Mouse (Mus musculus) neural tube, embryonic 11.5 days (tissue): Measurements from ENCODE around the gene Gm28038. TPM values are rescaled to one million over a fixed set of nuclear protein-coding genes. Genes with fewer than 3 reads are reported as not detected.

Source experiments
- ATAC-seq: fragments of 200-750 bp; cut with Nextera tagmentation; 2 replicates; pipeline ENCODE4 v1.8.0; 2017; ENCODE audit warnings: moderate number of reproducible peaks, mild to moderate bottlenecking, moderate TSS enrichment, moderate library complexity; ENCODE audit not compliant: insufficient read depth, low FRiP score, low TSS enrichment
- DNase-seq: peaks from one replicate; pipeline ENCODE4 v3.0.0-alpha.2; 2015; ENCODE audit warnings: low spot score
- H3K27ac ChIP-seq: fragments of 300-500 bp; sonication (generic); 2 replicates; pipeline ENCODE4 v1.5.1; 2014; ENCODE audit warnings: low read depth, mild to moderate bottlenecking, low read length
- H3K27me3 ChIP-seq: fragments of 300-500 bp; sonication (generic); 2 replicates; pipeline ENCODE4 v1.6.1; 2014; ENCODE audit warnings: mild to moderate bottlenecking, low read length, mixed read lengths; ENCODE audit not compliant: control insufficient read depth, insufficient read depth
- H3K36me3 ChIP-seq: fragments of 300-500 bp; sonication (generic); 2 replicates; pipeline ENCODE4 v1.6.1; 2014; ENCODE audit warnings: mild to moderate bottlenecking, low read length, moderate library complexity, mixed read lengths; ENCODE audit not compliant: control insufficient read depth, insufficient read depth
- H3K4me1 ChIP-seq: fragments of 300-500 bp; sonication (generic); 2 replicates; pipeline ENCODE4 v1.6.1; 2014; ENCODE audit warnings: low read length, mixed read lengths; ENCODE audit not compliant: control insufficient read depth, insufficient read depth
- H3K4me2 ChIP-seq: fragments of 300-500 bp; sonication (generic); 2 replicates; pipeline ENCODE4 v1.6.1; 2014; ENCODE audit warnings: low read depth, mild to moderate bottlenecking, moderate library complexity
- H3K4me3 ChIP-seq: fragments of 300-500 bp; sonication (generic); 2 replicates; pipeline ENCODE4 v1.5.1; 2014; ENCODE audit warnings: low read depth, low read length
- H3K9ac ChIP-seq: fragments of 300-500 bp; sonication (generic); 2 replicates; pipeline ENCODE4 v1.6.1; 2014; ENCODE audit warnings: mild to moderate bottlenecking, low read length
- H3K9me3 ChIP-seq: fragments of 300-500 bp; sonication (generic); 2 replicates; pipeline ENCODE4 v1.6.1; 2016; ENCODE audit warnings: low read length; ENCODE audit not compliant: control insufficient read depth
- WGBS: fragments of 180-500 bp; shearing (Covaris S2); extraction: QIAGEN DNeasy Blood & Tissue Kit; methylation state at CpG from one replicate; pipeline ENCODE4 v1.1.7; 2014; 5-methylcytosine and 5-hydroxymethylcytosine counted together
- polyA plus RNA-seq: library from polyadenylated mRNA; unstranded; fragments of >200 nt; fragmentation: Nextera tagmentation; extraction: Ambion mirVana; gene quantifications from 2 replicates; pipeline ENCODE4 v1.2.1, GENCODE M21; 2014

Gene Gm28038
- polyA plus RNA-seq, 1 experiment from 2014 or later: not detected

DNA sequence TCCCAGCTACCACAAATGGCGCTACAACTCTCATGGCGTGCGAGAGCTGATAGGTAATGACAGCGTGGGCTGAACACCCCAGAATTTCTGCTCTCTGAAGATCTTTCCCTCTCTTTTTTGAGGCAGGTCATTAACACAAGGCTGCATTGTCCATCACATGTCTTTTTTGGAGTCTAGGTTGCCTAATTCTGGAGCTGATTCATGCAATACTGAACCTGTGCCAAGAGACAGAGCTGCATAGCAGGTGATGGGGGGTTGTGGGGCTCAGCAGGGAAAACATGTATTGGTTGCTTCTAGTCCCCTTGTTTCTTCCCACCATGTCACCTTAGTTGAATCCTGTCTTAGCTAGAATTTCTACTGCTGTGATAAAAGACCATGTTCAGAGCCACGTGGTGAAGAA, 44.5 kb downstream of the Gm28038 start:
- Histone ChIP-seq H3K4me1 (no peaks in the 10 kb centered on the region), H3K36me3 (peaks cover 43% of the 10 kb centered on the region), H3K4me3 (no peak overlapping the region), H3K4me2 (no peak overlapping the region), H3K9me3 (no peaks in the 10 kb centered on the region), H3K9ac (no peak overlapping the region), H3K27me3 (no peaks in the 10 kb centered on the region), H3K27ac (no peak overlapping the region)
- ATAC-seq (no peak), DNase-seq (no peak)
- 94% methylated on average over 5 of the region's 5 CpGs for WGBS

DNA sequence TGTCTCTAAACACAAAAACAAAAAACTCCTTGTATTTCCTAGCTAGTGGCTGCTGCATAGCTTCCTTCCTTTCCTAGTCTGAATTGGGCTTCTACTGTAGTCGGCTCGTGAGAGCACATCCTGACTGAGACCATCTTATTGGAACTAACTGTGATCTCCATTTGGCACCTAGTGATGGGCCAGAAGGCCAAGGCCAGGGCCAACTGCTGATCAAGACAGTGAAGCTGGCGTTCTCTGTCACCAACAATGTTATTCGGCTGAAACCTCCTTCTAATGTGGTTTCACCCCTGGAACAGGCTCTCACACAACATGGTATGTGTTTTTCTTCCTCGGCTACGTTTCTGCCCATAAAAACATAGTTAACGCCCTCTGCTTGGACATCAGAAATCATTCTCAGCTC, 46.4 kb downstream of the Gm28038 start:
- H3K27ac ChIP-seq: no peak overlapping the region
- H3K36me3 ChIP-seq: peaks cover 36% of the 10 kb centered on the region
- H3K4me3 ChIP-seq: no peak overlapping the region
- DNase-seq (no peak), ATAC-seq (no peak)
- no peaks in the 10 kb centered on the region for H3K9me3 ChIP-seq
- H3K9ac ChIP-seq: no peak overlapping the region
- WGBS: 93% methylated on average over 7 of the region's 7 CpGs
- no peak overlapping the region for H3K4me2 ChIP-seq
- H3K4me1 ChIP-seq: no peaks in the 10 kb centered on the region
- H3K27me3 ChIP-seq: no peaks in the 10 kb centered on the region

DNA sequence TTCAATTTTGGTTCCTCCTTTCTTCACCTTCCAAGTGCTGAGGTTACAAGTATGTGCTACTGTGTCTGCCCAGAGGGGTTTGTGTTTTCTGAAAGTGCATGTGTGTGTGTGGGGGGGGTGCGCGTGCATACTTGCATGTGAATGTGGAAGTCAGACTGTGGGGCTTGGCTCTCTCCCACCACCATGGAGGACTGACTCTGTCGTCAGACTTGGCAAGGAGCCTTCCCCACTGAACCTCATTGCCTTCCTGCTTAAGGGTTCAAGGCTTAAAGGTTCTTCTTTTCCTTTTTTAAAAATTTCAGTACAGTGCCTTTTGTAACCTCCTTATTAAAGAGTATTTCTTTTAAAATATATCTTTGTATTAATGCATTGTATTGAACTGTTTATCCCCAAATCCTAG, 47.9 kb downstream of the Gm28038 start:
- DNase-seq: no peak
- Histone ChIP-seq H3K4me3 (no peak overlapping the region), H3K36me3 (peaks cover 34% of the 10 kb centered on the region), H3K27me3 (no peaks in the 10 kb centered on the region), H3K4me2 (no peak overlapping the region), H3K9me3 (no peaks in the 10 kb centered on the region), H3K27ac (no peak overlapping the region), H3K4me1 (no peaks in the 10 kb centered on the region), H3K9ac (no peak overlapping the region)
- ATAC-seq: no peak
- WGBS: 94% methylated on average over 3 of the region's 3 CpGs

DNA sequence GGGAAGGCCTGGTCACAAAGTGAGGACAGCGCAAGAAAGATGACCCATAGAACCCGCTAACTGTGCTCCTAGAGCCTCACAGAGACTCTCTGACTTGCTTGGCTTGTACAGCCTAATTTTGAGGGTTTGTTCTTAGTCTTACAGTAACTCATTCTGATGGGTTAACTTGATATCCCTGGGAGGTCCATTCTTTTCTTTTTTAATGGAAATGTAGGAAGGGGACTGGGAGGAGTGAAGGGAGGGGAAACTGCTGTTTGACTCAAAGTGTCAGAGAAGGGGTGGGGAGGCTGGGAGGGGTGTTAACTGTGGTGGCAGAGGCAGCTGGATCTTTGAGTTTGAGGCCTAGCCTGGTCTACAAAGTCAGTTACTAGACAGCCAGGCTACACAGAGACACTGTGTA, 54.5 kb downstream of the Gm28038 start:
- DNase-seq (no peak), ATAC-seq (no peak)
- no peak overlapping the region for H3K27ac ChIP-seq
- H3K36me3 ChIP-seq: peaks cover 47% of the 10 kb centered on the region
- WGBS: 95% methylated on average over 2 of the region's 2 CpGs
- no peak overlapping the region for H3K9ac ChIP-seq
- no peaks in the 10 kb centered on the region for H3K4me1 ChIP-seq
- H3K4me3 ChIP-seq: no peak overlapping the region
- H3K27me3 ChIP-seq: no peaks in the 10 kb centered on the region
- H3K4me2 ChIP-seq: no peak overlapping the region
- no peaks in the 10 kb centered on the region for H3K9me3 ChIP-seq

DNA sequence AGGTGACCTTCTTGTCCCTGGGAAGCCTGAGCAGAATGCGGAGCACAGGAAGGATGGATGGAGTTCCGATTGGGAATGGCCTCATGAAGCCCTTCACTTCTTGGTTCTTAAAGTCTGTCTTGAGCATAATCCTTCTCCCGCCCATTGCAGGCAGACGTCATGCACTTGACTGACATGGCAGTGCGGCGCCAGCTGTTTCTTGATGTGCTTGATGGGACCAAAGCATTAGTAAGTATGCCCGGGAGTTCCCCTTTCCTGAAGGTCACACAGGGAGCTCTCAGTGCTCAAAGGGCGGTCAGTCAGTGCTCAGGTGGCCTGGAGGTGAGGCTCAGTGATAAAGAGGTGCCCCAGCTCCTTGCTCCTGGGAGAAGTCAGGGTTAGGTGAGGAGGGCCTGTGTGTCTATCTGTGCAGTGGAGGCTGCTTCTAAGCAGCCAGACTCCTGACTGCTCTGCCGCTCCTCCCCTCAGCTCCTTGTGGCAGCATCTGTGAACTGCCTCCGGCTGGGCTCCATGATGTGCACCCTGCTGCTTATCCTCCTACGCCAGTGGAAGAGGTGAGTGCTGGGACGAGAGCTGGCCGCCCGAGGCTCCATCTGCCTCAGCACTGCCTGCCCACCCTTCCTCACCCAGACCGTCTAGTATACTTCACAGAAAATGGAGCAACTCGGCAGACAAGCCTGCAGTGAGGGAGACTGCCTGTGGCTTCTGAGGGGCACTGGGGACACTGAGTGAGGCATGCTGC, 55.5 kb downstream of the Gm28038 start:
- no peak overlapping the region for H3K4me2 ChIP-seq
- H3K9ac ChIP-seq: no peak overlapping the region
- peaks cover 48% of the 10 kb centered on the region for H3K36me3 ChIP-seq
- H3K4me3 ChIP-seq: no peak overlapping the region
- H3K9me3 ChIP-seq: no peaks in the 10 kb centered on the region
- DNase-seq (no peak), ATAC-seq (no peak)
- H3K27me3 ChIP-seq: no peaks in the 10 kb centered on the region
- no peaks in the 10 kb centered on the region for H3K4me1 ChIP-seq
- H3K27ac ChIP-seq: no peak overlapping the region
- 82% methylated on average over 16 of the region's 16 CpGs for WGBS

DNA sequence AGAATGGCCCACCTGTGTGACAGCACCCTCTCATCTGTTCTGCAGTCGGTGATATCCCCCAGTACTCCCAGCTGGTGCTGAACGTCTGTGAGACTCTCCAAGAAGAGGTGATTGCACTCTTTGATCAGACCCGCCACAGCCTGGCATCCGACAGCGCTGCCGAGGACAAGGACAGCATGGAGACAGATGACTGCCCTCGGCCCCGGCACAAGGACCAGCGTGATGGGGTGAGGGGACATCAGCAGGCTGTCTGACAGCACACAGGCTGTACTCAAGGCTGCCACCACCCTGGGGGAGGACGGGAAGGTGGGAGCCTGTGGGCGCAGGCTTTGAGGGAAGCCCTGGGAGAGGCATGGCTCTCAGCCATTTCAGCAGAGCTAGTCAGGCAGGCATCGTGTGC, 56.3 kb downstream of the Gm28038 start:
- ATAC-seq (no peak), DNase-seq (no peak)
- no peaks in the 10 kb centered on the region for H3K27me3 ChIP-seq
- peaks cover 50% of the 10 kb centered on the region for H3K36me3 ChIP-seq
- no peak overlapping the region for H3K27ac ChIP-seq
- no peak overlapping the region for H3K4me3 ChIP-seq
- no peaks in the 10 kb centered on the region for H3K4me1 ChIP-seq
- H3K4me2 ChIP-seq: no peak overlapping the region
- WGBS: 90% methylated on average over 12 of the region's 12 CpGs
- H3K9me3 ChIP-seq: no peaks in the 10 kb centered on the region
- H3K9ac ChIP-seq: no peak overlapping the region

DNA sequence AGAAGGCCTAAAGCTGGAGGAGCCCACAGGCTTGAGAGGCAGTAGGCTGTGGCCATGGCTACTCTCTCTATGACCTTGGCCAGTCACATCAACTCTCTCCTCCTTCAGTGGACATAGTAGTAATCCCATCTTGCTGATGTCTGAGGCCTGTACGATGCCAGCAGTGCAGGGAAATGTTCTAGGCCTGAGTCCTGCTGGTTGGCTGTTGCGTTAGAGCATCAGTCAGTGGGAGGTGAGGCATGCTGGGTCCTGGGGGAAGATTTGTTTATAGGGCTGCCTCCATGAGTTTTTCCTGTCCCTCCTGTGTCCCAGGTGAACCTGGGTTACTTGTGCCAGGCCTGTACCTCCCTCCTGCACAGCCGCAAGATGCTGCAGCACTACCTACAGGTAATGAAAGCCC, 61.2 kb downstream of the Gm28038 start:
- Histone ChIP-seq H3K36me3 (peaks cover 34% of the 10 kb centered on the region), H3K4me2 (no peak overlapping the region), H3K4me1 (no peaks in the 10 kb centered on the region), H3K9me3 (no peaks in the 10 kb centered on the region), H3K4me3 (no peak overlapping the region), H3K27ac (no peak overlapping the region), H3K27me3 (no peaks in the 10 kb centered on the region), H3K9ac (no peak overlapping the region)
- 85% methylated on average over 3 of the region's 3 CpGs for WGBS
- no peak for DNase-seq
- ATAC-seq: no peak

DNA sequence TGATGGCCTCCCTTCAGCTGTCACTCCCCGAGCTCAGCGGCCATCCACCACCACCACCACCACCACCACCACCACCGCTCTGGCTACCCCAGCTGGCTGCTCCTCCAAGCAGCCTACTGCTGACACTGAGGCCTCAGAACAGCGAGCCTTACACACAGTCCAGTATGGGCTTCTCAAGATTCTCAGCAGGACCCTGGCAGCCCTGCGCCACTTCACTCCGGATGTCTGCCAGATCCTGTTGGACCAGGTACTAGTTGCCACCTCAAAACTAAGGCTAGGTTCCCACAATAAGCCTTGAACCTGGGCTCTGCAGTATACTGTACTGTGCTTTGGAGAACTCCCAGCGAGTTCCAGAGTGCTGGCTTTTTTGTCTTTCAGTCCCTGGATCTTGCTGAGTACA, 61.7 kb downstream of the Gm28038 start:
- Histone ChIP-seq H3K36me3 (peaks cover 31% of the 10 kb centered on the region), H3K4me1 (no peaks in the 10 kb centered on the region), H3K4me3 (no peak overlapping the region), H3K27me3 (no peaks in the 10 kb centered on the region), H3K9ac (no peak overlapping the region), H3K9me3 (no peaks in the 10 kb centered on the region), H3K4me2 (no peak overlapping the region), H3K27ac (no peak overlapping the region)
- ATAC-seq: no peak
- no peak for DNase-seq
- WGBS: 94% methylated on average over 7 of the region's 7 CpGs

DNA sequence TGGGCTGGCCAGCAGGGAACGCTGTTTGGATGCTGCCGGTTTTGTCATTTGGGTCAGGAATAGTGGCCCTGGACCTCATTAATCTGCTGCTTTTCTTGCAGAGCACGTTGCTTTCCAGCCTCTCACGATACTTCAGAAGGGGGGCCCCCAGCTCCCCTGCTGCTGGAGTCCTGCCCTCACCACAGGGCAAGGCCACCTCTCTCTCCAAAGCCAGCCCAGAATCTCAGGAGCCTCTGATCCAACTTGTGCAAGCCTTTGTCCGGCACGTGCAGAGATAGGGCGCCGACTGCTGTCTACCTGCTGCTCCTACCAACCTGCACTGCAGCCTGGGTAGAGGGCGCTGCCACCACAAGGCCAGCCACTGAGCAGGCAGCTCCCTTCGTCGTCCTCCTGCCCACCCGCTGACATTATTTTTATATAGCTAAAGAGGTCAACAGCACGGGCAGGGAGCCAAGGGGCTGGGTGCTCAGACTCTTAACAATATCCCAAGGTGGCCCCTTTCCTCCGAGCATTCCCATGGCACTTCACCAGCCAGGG, 62.8 kb downstream of the Gm28038 start:
- Histone ChIP-seq H3K4me1 (no peaks in the 10 kb centered on the region), H3K36me3 (peaks cover 34% of the 10 kb centered on the region), H3K9me3 (no peaks in the 10 kb centered on the region), H3K27ac (no peak overlapping the region), H3K4me2 (no peak overlapping the region), H3K27me3 (no peaks in the 10 kb centered on the region), H3K4me3 (no peak overlapping the region), H3K9ac (no peak overlapping the region)
- no peak for ATAC-seq
- 82% methylated on average over 14 of the region's 14 CpGs for WGBS
- no peak for DNase-seq
